Mouse (Mus musculus) thymus, postnatal 14 days (tissue): ENCODE data around the gene Gm5741.
A peak's percentile ranks its signal among the peaks of the same experiment; 100 is the strongest.

Source experiments
- DNase-seq: peaks from one replicate; pipeline ENCODE4 v3.0.0; 2021

Gm5741 gene

DNA sequence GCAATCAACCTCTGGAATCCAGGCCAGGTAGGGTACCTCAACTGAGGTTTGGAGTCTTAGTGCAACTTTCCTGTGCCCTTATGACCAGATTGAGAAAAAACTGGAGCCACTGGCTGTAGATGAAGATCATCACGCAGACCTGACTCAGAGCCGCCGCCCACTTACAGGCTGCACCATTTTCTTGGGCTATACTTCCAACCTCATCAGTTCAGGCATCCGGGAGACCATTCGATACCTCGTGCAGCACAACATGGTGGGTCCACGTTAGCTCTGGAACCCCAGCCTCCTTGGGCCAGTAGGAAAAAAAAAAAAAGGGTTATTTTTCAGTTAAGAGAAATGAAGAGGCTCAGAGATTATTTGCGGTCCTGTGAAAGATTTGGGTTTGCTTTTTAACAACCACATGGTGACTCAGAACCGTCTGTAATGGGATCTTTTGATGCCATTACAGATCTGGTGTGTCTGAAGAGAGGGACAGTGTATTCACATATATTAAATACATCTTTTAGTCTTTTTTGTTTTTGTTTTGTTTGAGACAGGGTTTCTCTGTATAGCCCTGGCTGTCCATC, 4.7 kb upstream of the Gm5741 start:
- DNase-seq = no peak

DNA sequence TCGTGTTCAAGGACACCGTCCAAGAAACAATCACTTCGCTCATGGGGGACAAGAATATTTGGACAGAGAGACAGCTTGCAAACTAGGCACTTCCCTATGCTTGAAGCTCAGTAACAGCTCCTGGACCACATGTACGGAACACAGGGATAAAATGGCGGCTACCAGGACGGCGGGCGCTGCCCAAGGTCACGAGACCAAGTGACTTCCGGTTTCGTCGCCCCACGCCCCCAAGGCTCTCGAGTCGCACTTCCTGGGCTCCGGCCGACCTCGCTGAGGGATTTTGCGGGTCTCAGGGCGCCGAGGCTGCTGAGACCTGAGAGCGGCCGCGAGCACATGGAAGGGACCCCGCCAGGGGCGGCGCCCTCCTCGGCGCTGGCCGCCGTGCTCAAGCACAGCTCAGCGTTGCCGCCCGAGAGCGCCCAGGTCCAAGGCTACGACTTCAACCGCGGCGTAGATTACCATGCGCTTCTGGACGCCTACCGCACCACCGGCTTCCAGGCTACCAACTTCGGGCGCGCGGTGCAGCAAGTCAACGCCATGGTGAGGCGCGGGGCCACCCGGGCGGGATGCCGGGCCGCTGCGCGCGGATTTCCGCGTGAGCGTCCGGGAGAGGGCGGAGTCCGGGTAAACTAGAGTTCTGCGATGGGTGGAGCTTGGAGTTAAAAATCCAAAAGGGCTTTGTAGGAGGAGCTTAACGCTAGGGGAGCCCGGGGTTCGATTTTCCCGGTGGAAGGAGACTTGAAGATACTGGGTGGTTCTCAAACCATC, 3.9 kb upstream of the Gm5741 start, which contains the start of gene Dhps:
Gene Dhps (plus strand): TSS at position 244 of the 768 bp plus-strand sequence.
- peak; percentile 91 for DNase-seq

DNA sequence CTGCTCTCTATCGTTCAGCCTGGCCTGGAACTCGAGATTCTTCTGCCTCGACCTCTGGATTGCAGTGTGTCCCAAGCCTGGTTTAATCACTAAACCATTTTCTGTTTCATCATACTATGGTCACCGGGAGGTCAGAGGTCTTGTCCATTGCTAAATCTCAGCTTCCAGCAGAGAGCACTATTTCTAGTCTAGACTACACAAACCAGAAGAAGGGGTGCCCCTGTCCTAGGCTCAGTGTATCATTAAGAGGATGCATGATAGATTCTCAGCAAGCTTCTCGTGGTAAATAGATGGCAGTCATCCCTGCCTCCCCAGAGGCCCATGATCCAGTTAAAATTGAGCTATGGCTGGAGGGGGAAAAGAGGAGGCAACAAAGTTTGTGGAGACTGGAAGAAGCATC, 3.3 kb upstream of the Gm5741 start:
- DNase-seq = peak; percentile 14

DNA sequence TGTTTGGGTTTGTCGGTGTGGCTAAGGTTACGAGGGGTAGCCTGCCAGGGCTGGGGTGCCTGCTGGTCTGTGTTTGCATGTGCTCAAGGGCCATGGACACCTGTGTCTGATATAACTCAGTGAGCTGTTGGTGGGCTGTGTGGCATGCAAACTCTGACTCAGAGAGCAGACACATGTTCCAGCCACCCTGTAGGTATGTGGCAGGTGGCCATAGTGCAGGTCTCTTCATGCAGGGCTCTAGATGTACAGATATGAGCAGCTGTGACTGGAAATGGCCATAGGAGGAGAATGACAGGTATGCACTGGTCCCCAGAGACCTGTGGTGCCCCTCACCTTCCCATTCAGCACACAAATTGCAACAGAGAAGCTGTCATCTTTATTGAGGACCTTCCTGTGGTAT, 627 bp downstream of the Gm5741 start:
- DNase-seq = no peak

DNA sequence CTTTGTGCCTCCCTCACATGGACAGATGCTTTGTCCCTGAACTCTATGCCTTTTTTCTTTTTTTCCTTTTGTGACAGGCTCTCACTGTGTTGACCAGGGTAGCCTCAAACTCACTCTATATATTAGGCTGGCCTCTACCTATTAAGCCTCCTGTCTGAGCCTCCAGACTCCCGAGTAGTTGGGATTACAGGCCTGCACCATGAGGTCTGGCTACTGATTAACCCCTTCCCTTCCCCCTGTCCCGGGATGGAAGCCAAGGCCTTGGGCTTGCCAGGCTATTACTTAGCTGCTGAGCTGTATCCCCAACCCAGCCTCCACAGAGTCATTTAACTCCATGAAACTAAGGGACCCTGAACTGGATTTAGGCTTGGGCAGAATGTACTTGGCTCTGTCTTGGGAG, 2.6 kb downstream of the Gm5741 start:
- DNase-seq = no peak

DNA sequence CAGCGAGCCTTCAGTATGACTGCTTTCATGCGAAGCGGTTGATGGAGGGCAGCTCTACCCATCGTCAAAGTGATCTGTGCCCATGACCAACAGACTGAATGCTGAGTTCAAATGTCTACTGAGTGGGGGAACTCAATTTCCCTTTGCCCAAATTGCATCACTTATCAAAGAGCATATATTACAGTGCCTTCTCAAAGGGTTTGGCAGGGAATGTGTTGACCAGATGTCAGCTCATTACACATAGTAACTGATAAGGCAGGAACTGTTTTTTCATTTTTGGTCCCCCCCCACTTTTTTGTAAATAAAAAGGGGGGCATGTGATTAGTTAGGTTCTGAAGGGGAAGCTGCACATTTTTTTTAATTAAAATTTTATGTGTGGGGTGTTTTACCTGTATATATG, 5.2 kb downstream of the Gm5741 start:
- no peak for DNase-seq

DNA sequence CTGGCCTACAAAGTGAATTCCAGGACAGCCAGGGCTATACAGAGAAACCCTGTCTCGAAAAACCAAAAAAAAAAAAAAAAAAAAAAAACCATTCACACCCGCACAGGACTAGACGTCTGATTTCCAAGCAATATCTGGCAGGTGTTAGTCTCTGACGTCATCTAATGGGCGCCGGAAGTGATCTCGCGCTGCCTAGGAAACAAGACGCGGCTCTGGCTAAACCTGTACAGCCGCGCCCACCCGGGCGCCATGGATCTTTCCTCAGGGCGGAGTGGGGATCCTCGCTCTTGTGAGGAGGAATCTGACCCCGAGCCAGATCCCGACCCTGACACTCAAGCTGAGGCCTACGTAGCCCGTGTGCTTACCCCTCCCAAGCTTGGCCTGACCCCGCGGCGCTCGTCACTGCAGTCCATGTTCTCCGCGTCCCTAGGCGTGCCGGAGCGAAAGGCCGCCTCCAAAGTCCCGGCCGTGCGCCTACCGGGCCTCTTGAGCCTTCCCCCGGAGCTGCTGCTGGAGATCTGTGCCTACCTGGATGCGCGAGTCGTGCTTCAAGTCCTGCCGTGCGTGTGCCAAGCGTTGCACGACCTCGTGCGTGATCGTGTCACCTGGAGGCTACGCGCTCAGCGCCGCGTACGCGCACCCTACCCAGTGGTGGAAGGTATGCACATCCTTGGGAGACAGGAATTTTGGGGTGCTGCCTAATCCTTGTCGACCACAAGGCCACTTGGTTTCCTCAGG, 7.7 kb downstream of the Gm5741 start, which contains the start of gene Fbxw9:
Gene Fbxw9 (plus strand): TSS at position 177 of the 738 bp plus-strand sequence.
- peak; percentile 89 for DNase-seq

DNA sequence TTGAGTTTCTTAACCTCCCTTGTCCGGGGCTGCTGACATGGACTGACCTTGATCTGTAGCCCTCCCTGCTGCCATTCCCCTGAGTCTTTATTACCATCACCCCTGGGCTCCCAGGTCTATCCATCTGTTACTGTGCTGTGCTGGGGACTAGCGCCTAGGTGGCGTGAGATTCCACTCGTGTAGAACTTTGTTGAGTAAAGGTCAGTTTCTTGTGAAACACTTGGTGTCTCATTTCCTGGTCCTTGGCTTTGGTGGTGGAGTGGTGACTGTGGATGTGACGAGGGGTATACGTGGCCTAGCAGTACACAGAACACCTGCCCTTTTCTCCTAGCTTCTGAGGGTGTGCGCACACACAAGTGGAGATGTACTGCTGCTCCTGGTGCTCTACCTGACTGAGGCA, 10.4 kb downstream of the Gm5741 start:
- DNase-seq = no peak

DNA sequence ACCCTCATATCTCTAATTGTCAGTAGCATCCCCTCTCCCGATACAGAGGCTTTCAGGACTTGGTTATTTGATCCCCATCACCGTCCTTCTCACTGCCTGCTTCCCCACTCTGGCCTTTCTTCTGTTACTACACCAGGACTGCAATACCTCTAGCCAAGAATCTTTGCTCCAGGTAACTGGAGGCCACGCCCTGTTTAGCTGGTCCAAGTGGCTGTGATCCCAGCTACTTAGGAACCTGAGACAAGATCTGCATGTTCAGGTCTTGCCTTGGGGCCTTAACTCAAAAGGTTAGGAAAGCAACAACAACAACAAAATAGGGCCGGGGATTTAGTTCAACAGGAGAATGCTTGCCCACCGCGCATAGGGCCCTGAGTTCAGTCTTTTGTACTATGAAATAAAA, 24.2 kb downstream of the Gm5741 start:
- DNase-seq = no peak

DNA sequence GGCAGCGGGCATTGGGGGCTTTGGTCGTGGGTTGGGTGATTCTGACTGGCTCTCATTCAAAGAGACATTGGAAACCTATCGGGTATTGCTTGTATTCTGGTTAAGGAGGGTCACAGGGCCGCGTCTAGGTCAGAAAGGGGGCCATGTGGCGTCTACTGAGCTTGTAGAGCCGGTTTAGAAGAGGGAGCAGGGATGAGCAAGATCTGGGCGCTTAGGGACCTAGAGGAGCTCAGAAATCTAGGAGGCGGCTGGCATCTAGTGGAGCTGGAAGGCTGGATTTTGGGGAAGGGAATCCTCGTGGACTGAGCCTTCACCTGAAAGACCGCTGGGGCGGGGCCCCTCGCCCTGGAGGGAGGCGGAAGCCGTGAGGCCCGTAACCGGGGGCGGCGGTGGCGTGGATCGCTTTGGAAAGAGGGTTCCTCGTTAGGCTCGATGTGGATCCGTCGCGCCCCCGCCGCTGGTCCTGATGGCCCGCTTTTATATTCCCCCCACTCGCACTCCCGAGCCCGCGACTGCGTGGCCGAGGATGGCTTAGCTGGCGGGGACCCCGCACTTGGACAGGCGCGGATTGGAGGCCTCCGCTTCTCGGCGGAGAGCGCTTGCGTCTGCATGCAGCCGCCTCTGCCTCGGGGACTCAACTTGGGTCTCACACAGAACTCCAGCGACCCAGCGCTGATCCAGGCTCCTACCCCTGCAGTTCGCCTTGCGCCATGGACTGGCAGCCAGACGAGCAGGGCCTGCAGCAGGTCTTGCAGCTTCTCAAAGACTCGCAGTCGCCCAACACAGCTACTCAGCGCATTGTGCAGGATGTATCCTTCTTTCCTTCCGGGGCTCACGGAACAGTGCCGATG, 29.9 kb downstream of the Gm5741 start:
- peak; percentile 85 for DNase-seq

DNA sequence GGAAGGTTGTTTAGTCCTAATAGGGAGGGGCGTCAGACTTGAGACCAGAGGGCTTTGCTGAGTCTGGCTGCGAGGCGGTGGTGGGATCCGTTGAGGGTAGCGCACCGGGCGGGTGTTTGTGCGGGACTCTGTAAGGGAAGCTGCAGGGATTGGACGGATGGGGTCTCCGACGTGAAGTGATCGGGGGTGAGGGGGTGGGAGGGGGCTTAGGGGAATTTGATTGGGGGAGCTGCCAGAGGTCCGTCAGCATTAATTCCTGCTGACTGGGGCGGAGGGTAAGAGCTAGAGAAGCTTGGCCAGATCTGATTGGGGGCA, 30.5 kb downstream of the Gm5741 start:
- no peak for DNase-seq

DNA sequence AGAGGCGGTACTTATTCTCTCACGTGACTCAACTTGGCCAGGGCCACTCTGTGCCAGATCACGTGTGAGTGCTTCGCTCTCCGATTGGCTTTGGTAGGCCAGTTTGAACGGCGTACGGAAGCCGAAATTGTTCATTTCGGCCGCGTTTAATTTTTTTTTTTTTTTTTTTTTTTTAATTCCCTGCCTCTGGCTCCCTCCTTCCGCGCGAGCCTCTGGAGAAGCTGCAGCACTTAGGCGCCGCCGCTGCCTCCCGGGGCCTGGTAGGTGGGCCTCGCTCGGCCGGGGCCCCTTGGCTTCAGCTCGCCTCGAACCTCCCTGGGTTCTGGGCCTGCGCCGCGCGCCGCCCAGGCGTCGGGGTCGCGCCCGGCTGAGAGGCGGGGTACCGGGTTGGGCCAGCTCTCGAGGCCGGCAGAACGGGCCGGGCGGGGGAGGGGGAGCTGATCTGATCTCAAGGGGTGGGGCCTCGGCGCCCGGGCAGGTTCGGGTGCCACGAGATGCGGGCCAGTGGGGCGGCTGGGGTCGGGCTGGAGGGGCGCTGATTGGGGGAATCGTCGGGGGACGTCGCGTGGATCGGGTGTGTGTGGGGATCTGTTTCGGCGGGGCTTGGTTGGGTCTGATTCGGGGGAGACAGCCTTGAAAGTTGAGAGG, 30.9 kb downstream of the Gm5741 start, which contains the start of gene Tnpo2:
Gene Tnpo2 (plus strand): TSS at position 198 of the 648 bp plus-strand sequence.
- peak; percentile 89 for DNase-seq

DNA sequence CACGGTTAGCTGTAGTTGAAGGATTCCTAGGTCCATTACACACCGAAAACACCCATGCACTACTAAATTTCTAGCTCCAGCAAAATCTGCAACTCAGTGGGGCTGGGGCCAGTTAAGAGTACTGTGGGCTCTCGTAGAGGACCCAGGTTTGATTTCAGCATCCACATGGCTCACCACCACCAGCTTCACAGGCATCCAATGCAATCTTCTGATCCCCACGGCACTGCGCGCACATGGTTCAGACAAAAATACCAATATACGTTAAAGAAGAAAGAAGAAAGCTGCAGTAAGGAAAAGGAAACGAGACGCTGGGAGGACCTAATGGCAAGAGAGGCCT, 31.4 kb downstream of the Gm5741 start:
- no peak for DNase-seq

DNA sequence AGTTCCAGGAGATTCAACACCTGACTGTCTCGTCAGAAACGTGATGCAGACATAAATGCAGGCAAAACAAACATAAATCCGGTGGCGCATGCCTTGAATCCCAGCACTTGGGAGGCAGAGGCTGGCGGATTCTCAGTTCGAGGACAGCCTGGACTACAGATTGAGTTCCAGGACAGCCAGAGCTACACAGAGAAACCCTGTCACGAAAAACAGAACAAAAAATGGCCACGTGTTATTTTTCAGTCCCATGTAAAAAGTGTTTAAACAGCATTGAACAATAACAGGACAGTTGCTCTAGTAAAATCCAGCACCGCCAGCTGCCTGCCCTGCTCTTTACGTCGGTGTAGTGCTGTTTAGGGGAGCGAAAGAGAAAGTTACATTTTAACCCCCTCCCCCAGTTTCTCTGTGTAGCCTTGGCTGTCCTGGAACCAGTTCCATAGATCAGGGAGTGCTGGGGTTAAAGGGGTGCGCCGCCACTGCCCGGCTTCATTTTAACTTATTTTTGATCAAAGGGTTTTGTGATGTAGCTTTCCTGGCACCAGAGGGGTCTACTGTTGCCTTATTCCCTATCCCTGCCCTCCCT, 32.0 kb downstream of the Gm5741 start:
- DNase-seq = peak; percentile 40

DNA sequence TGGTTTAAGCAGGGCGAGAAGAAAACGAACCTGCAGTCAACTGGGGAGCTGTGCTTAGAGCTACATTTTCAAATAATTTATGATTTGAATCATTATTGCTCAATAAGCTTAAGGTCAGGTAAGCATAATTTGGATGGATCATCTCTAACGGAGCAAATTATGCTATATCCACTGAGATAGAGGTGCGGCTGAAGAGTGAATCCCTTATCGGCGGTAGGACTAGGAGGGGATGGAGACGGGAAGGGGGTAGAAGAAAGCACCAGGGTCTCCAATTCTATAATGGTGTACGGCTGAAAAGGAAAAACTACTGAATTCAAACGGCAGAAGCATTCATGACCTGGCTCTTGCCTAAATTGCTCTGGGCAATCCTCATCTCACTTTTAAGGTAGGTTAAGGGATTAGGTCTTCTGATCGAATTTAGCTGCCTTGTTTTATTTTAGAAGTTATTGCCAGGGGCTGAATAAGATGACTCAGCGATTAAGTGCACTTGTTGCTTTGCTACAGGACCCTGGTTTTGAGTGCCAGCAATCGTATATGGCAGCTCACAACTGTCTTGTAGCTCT, 32.5 kb downstream of the Gm5741 start:
- DNase-seq = no peak

DNA sequence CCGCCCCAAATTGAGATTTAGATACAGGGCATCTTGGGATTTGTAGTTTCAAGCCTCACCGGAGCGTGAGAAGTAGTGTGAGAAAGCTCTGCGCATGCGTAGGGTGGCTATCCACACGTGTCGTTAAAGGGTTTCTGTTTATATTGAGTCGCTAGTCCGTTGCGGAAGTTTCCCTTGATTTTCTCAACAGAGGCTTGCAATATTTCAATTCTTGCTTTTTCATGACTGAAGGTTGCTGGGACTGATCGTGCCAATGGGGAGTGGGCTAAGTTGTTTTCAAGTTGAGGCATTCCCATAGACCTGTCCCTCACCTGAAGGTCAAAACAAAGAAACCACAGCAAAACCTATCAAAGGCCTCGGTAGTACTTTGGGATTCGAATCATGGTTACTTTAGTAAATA, 33.0 kb downstream of the Gm5741 start:
- peak; percentile 87 for DNase-seq

DNA sequence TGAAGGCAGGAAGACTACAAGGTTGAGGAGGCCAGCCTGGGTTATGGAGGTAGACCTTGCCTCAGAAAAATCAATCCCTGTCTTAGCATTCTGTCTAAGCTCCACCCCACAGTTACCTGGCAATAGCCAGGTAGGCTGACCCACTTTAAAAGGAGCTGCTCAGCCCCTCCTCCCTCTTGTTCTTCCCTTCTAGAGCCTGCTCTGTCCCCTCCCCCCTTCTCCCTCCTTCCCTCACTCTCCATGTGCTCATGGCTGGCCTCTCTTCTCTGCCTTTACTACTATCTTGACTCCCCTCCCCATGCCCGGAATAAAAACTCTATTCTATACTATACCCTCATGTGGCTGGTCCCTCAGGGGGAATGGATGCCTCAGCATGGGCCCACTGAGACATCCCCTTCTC, 33.9 kb downstream of the Gm5741 start:
- DNase-seq = no peak

DNA sequence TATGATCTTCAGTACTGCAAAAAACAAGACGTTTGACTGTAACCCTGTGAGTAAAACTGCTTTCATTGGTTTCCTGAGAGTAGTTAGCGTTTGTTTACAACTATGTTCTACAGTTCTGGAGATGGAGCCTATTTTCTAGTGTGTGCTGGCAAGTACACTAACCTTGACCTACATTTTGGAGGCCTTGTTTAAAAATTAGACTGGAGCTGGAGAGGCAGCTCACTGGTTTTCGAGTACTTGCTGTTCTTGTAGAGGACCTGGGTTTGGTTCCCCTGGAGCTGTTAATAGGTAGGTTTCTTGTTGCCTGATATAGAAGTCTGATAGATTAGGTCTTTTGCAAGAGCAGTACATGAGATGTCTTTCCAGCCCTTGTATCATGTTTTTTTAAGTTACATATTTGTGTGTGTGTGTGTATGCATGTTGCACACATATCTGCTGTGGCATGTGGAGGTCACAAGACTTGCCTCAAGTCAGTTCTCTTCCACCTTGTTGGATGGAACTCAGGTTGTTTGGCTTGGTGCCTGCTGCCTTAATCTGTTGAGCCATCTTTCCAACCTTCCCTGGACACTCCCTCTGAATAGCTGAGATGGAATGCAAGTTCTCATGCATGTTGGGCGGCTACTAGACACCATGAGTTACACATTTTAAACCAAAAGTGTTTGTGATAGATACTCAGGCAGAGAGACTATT, 35.0 kb downstream of the Gm5741 start:
- DNase-seq = no peak

DNA sequence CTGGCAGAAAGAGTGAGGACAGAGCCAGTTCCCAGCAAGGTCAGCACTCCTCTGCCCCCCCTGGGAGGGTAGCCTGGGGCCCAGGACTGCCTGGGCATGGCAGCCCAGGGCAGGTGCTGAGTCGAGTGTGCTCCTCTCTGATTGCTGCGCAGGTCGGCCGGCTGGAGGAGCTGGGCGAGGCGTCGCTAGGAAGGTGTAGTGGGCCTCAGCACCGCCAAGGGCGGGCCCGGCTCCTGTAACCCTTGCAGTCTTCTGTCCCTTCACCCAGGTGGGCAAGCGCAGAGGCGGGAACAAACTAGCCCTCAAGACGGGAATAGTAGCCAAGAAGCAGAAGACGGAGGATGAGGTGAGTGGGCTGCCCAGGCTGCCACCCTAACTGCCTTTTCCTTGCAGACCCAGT, 38.5 kb downstream of the Gm5741 start:
- no peak for DNase-seq

DNA sequence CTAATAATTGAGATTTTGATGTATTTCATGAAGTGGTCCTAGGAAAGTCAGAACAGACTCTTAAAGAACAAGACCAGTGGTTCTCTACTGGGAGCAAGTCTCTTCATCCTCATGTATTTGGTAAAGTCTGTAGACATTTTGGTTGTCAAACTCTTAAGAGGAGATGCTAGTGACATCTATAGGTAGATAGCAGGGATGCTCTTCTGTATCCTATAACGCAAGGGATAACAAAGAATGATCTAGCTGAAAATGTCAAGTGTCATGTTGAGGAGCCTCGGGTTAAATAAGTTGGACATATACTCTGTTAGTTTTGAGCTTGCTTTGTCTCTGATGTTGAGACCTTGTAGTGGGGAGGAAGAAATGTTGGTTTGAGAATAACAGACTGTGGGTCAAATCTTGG, 39.9 kb downstream of the Gm5741 start:
- DNase-seq = no peak

DNA sequence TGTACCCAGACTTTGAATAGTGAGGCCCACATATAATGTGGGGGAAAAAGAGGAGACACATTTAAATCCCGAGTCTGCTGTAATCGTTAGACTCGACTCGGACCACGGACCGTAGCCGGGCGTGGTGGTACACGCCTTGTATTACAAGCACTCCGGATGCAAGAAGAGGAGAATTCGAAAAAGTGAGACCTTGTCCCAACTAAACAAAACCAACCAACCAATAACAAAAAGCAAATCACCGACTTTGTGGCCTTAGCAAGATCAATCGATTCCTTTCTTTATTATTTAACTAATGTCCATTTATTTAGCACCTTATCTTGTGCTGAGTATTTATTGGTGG, 40.3 kb downstream of the Gm5741 start:
- DNase-seq = peak; percentile 28
